Mouse (Mus musculus) midbrain, embryonic 13.5 days (tissue): Measurements from ENCODE around the gene Thtpa. TPM values are rescaled to one million over a fixed set of nuclear protein-coding genes. Genes with fewer than 3 reads are reported as not detected.

Experiments
- ATAC-seq: fragments of 200-750 bp; cut with Nextera tagmentation; 2 replicates; pipeline ENCODE4 v1.8.0; 2017; ENCODE audit warnings: mild to moderate bottlenecking, moderate TSS enrichment, moderate library complexity
- H3K27ac ChIP-seq: fragments of 300-500 bp; sonication (generic); 2 replicates; pipeline ENCODE4 v1.5.1; 2015; ENCODE audit warnings: inconsistent platforms, mild to moderate bottlenecking, moderate library complexity
- H3K27me3 ChIP-seq: fragments of 300-500 bp; sonication (generic); 2 replicates; pipeline ENCODE4 v1.6.1; 2015; ENCODE audit warnings: mild to moderate bottlenecking, inconsistent platforms
- H3K36me3 ChIP-seq: fragments of 300-500 bp; sonication (generic); 2 replicates; pipeline ENCODE4 v1.6.1; 2015; ENCODE audit warnings: mild to moderate bottlenecking, inconsistent platforms
- H3K4me1 ChIP-seq: fragments of 300-500 bp; sonication (generic); replicated peaks from 2 replicates; pipeline ENCODE4 v1.6.1; 2015; ENCODE audit warnings: inconsistent platforms
- H3K4me2 ChIP-seq: fragments of 300-500 bp; sonication (generic); replicated peaks from 2 replicates; pipeline ENCODE4 v1.6.1; 2015; ENCODE audit warnings: moderate library complexity, mild to moderate bottlenecking, inconsistent platforms
- H3K4me3 ChIP-seq: fragments of 300-500 bp; sonication (generic); replicated peaks from 2 replicates; pipeline ENCODE4 v1.5.1; 2015; ENCODE audit warnings: mild to moderate bottlenecking, inconsistent platforms
- H3K9ac ChIP-seq: fragments of 300-500 bp; sonication (generic); replicated peaks from 2 replicates; pipeline ENCODE4 v1.6.1; 2015; ENCODE audit warnings: mild to moderate bottlenecking, inconsistent platforms
- H3K9me3 ChIP-seq: fragments of 300-500 bp; sonication (generic); 2 replicates; pipeline ENCODE4 v1.6.1; 2016; ENCODE audit warnings: mild to moderate bottlenecking, inconsistent platforms
- WGBS: fragments of 180-500 bp; shearing (Covaris S2); methylation state at CpG from one replicate; pipeline ENCODE4 v1.1.7; 2015; 5-methylcytosine and 5-hydroxymethylcytosine counted together
- polyA plus RNA-seq: library from polyadenylated mRNA; unstranded; fragments of >200 nt; fragmentation: Nextera tagmentation; extraction: Ambion mirVana; gene quantifications from 2 replicates; pipeline ENCODE4 v1.2.1, GENCODE M21; 2015

The Thtpa gene
- polyA plus RNA-seq, 1 experiment from 2014 or later: 32.1 TPM

DNA sequence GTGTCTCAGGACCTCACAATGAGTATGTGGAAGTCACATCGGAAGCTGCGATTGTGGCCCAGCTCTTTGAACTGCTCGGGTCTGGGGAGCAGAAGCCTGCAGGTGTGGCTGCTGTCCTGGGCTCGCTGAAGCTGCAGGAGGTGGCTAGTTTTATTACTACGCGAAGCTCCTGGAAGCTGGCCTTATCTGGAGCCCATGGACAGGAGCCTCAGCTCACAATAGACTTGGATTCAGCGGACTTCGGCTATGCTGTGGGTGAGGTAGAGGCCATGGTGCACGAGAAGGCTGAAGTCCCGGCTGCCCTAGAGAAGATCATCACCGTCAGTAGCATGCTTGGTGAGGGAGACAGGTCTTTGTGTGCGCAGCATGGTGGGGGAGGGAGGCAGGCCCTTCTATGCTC lies 1.1 kb downstream of the Thtpa start:
- 68% methylated on average over 12 of the region's 12 CpGs for WGBS
- Histone ChIP-seq H3K4me2 (peak overlapping the region; percentile 76), H3K9me3 (no peaks in the 10 kb centered on the region), H3K27ac (no peak overlapping the region), H3K4me3 (peak overlapping the region; percentile 64), H3K36me3 (0 out of 2 replicates have a peak, but pooled peaks cover 7% of the 10 kb centered on the region), H3K27me3 (0 out of 2 replicates have a peak, but pooled peaks cover 4% of the 10 kb centered on the region), H3K4me1 (peaks cover 45% of the 10 kb centered on the region), H3K9ac (peak overlapping the region; percentile 82)
- no peak for ATAC-seq

- 0 out of 2 replicates have a peak, but pooled peaks cover 4% of the 10 kb centered on the region for H3K27me3 ChIP-seq
- H3K9me3 ChIP-seq: no peaks in the 10 kb centered on the region
- peaks cover 39% of the 10 kb centered on the region for H3K4me1 ChIP-seq
- WGBS: 52% methylated on average over 9 of the region's 9 CpGs
- H3K4me3 ChIP-seq: peak overlapping the region; percentile 9; the same call in 1 of the 2 replicates
- 0 out of 2 replicates have a peak, but pooled peaks cover 7% of the 10 kb centered on the region for H3K36me3 ChIP-seq
- ATAC-seq: no peak
- peak overlapping the region; percentile 41 for H3K4me2 ChIP-seq
- peak overlapping the region; percentile 49 for H3K9ac ChIP-seq
- H3K27ac ChIP-seq: peak overlapping the region; percentile 59
Measured at GRCm38 (mm10) chr14:55096573-55097087, 2.0 kb downstream of the Thtpa start.

DNA sequence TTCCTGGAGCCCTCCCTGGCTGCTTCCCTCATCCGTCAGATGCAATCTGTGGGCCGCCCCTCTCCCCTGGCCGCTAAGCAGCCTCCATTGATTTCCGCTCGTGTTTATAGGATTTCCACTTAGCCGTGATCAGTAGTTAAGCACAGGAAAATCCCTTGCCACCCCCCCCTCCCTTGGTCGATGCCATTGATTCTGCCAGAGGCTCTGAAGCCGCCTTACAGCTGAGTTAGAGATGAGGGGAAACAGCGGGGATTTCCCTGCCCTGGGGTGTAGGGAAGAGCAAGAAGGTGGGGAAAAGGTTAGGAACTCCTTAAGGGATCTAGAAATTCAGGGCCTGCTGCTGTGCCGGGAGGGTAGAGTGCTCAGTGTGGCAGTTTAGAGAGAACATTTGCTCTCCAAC lies 3.1 kb downstream of the Thtpa start:
- H3K9ac ChIP-seq: no peak overlapping the region
- peak overlapping the region; percentile 59 for H3K27ac ChIP-seq

GRCm38 (mm10) chr14:55098067-55098466 lies 3.5 kb downstream of the Thtpa start:
- H3K4me3 ChIP-seq: no peak overlapping the region
- peaks cover 37% of the 10 kb centered on the region for H3K4me1 ChIP-seq
- 0 out of 2 replicates have a peak, but pooled peaks cover 4% of the 10 kb centered on the region for H3K27me3 ChIP-seq
- peak overlapping the region; percentile 59 for H3K27ac ChIP-seq
- no peak for ATAC-seq
- H3K9me3 ChIP-seq: no peaks in the 10 kb centered on the region
- WGBS: 62% methylated on average over 4 of the region's 4 CpGs
- H3K4me2 ChIP-seq: no peak overlapping the region
- 0 out of 2 replicates have a peak, but pooled peaks cover 7% of the 10 kb centered on the region for H3K36me3 ChIP-seq
- no peak overlapping the region for H3K9ac ChIP-seq

More for the DNA sequence above, 3.1 kb downstream of the Thtpa start:
- H3K4me1 ChIP-seq: peaks cover 37% of the 10 kb centered on the region
- H3K27me3 ChIP-seq: 0 out of 2 replicates have a peak, but pooled peaks cover 4% of the 10 kb centered on the region
- no peak for ATAC-seq
- peak overlapping the region; percentile 41; the same call in 1 of the 2 replicates for H3K4me2 ChIP-seq
- 0 out of 2 replicates have a peak, but pooled peaks cover 7% of the 10 kb centered on the region for H3K36me3 ChIP-seq
- 52% methylated on average over 10 of the region's 10 CpGs for WGBS
- H3K9me3 ChIP-seq: no peaks in the 10 kb centered on the region
- H3K4me3 ChIP-seq: no peak overlapping the region

- 48% methylated on average over 4 of the region's 4 CpGs for WGBS
- H3K4me2 ChIP-seq: no peak overlapping the region
- H3K4me3 ChIP-seq: no peak overlapping the region
- ATAC-seq: 0 out of 2 replicates have a peak, but pooled peaks have one; percentile 14
- H3K27me3 ChIP-seq: 0 out of 2 replicates have a peak, but pooled peaks cover 6% of the 10 kb centered on the region
- H3K36me3 ChIP-seq: 0 out of 2 replicates have a peak, but pooled peaks cover 7% of the 10 kb centered on the region
- peaks cover 29% of the 10 kb centered on the region for H3K4me1 ChIP-seq
- no peak overlapping the region for H3K27ac ChIP-seq
- H3K9ac ChIP-seq: no peak overlapping the region
- no peaks in the 10 kb centered on the region for H3K9me3 ChIP-seq
Measured at GRCm38 (mm10) chr14:55101592-55101991, 7.0 kb downstream of the Thtpa start.

GRCm38 (mm10) chr14:55102253-55102785 lies 7.7 kb downstream of the Thtpa start:
- Histone ChIP-seq H3K27ac (no peak overlapping the region), H3K9ac (no peak overlapping the region), H3K36me3 (0 out of 2 replicates have a peak, but pooled peaks cover 7% of the 10 kb centered on the region), H3K4me3 (no peak overlapping the region), H3K4me1 (peaks cover 27% of the 10 kb centered on the region), H3K27me3 (peaks cover 11% of the 10 kb centered on the region; the same call in 1 of the 2 replicates), H3K9me3 (no peaks in the 10 kb centered on the region), H3K4me2 (no peak overlapping the region)
- no peak for ATAC-seq
- 87% methylated on average over 15 of the region's 15 CpGs for WGBS

DNA sequence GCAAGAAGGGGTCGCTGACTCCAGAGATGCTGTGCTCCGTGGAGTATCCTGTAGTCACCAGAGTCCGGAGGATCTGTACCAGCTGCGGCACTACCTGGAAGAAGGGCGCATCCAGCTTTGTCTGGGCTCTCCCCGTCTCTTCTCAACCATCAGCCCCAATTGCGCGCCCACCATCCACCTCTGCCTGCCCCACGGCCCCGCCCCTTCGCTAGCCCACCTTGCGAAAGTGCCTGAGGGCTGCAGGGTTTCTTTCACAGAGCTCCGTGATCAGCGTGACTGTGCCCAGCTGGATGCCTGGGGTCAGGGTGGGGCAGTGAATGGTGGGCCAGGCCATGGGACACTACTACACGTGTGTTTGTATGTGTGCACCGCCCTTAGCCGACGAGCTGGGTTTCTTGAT lies 9.8 kb downstream of the Thtpa start:
- no peak for ATAC-seq

GRCm38 (mm10) chr14:55105386-55105785 lies 10.8 kb downstream of the Thtpa start:
- WGBS: 3% methylated on average over 7 of the region's 7 CpGs
- Histone ChIP-seq H3K4me1 (peaks cover 50% of the 10 kb centered on the region), H3K4me2 (peak overlapping the region; percentile 96), H3K9me3 (no peaks in the 10 kb centered on the region), H3K27ac (no peak overlapping the region), H3K4me3 (peak overlapping the region; percentile 46), H3K9ac (peak overlapping the region; percentile 76), H3K36me3 (peaks cover 3% of the 10 kb centered on the region; the same call in 1 of the 2 replicates), H3K27me3 (peaks cover 17% of the 10 kb centered on the region)
- ATAC-seq: no peak

More for the DNA sequence above, 9.8 kb downstream of the Thtpa start:
- Histone ChIP-seq H3K9ac (no peak overlapping the region), H3K27ac (no peak overlapping the region), H3K4me2 (no peak overlapping the region), H3K4me3 (no peak overlapping the region), H3K9me3 (no peaks in the 10 kb centered on the region), H3K27me3 (peaks cover 11% of the 10 kb centered on the region; the same call in 1 of the 2 replicates), H3K4me1 (peaks cover 39% of the 10 kb centered on the region), H3K36me3 (no peaks in the 10 kb centered on the region)
- WGBS: 85% methylated on average over 18 of the region's 18 CpGs

DNA sequence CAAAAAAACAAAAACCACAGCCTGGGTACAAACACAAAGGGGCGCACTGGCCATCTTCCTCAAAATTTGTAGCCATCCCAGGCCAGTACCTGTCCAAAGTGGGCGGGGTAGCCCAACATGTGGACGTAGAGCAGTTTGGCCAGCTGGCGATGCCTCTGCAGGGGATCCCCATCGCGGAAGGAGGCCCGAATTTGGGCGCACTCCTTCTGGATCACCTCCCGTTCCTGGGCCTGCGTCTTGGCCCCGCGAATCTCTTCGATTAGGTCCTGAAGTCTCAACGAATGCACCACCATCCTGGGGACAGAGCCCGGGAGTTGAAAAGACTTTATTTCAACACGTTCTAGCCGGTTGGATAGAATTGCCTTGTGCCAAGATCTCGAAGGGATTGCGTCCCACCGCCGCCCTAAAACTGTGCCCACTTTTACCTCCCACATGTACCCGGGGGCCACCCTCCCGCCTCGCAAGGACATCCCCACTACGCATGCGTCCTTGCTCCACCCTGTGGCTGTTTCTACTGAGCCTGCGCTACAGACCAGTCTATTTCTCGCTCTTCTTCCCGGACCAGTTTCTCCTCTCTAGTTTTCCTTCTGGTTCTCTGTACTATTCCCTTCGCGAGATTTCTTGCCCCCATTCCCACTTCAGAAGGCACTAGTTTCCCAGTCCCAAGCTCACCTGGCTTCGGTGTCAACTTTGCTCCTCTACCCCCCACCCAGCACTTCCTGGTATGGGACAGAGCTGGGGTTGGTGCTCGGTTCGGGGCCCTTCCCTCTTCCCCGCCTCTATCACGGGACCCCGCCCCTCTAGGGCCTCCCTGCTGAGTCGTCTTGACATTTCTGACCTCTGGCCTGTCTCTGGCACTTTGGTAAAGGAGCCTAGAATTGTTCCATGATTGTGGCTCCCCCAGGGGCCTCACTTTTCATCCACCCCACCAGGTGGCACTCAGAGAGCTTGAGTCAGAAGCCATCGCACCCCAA lies 11.5 kb downstream of the Thtpa start, which contains the start of gene Ap1g2:
TSS of gene Ap1g2 (minus strand) at position 758 of the 974 bp plus-strand sequence.
- peaks cover 51% of the 10 kb centered on the region for H3K4me1 ChIP-seq

DNA sequence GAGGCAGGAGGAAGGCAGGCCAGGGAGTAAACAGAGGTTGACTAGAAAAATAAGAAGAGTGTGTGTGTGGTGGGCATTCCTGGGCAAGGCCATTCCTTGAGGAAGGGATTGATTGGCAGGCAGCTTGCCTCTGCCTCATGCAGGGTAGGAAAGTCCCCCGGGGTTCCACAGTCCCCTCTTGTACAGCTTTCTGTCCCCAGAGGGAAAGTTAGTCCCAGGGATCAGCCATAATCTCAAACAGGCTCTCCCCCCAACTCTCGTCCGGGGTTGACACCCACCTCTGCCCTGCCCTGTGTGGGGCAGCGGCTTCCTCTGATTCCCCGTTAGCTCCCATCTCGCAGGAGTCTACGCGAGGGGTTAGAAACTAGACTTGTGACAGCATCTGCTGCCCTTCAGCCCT lies 12.4 kb downstream of the Thtpa start:
- Histone ChIP-seq H3K36me3 (peaks cover 3% of the 10 kb centered on the region; the same call in 1 of the 2 replicates), H3K9ac (no peak overlapping the region), H3K4me2 (peak overlapping the region; percentile 96; the same call in 1 of the 2 replicates), H3K4me3 (no peak overlapping the region), H3K9me3 (no peaks in the 10 kb centered on the region), H3K27me3 (peaks cover 30% of the 10 kb centered on the region), H3K27ac (no peak overlapping the region), H3K4me1 (peaks cover 57% of the 10 kb centered on the region)
- ATAC-seq: no peak
- WGBS: 73% methylated on average over 8 of the region's 8 CpGs

More for the DNA sequence above, 11.5 kb downstream of the Thtpa start, which contains the start of gene Ap1g2:
- Histone ChIP-seq H3K9ac (peak within 1 kb of the TSS; percentile 76), H3K4me2 (peak within 1 kb of the TSS; percentile 96), H3K27ac (peak within 1 kb of the TSS; percentile 68), H3K27me3 (peaks cover 24% of the 10 kb centered on the region), H3K4me3 (peak within 1 kb of the TSS; percentile 46), H3K36me3 (peaks cover 3% of the 10 kb centered on the region; the same call in 1 of the 2 replicates), H3K9me3 (no peaks in the 10 kb centered on the region)
- WGBS: under 1% methylated on average over 39 of the region's 39 CpGs
- ATAC-seq: peak; percentile 37

GRCm38 (mm10) chr14:55108202-55108870 lies 13.8 kb downstream of the Thtpa start:
- Histone ChIP-seq H3K4me1 (peaks cover 69% of the 10 kb centered on the region), H3K27me3 (peaks cover 41% of the 10 kb centered on the region), H3K4me2 (peak overlapping the region; percentile 39), H3K9me3 (no peaks in the 10 kb centered on the region), H3K36me3 (peaks cover 9% of the 10 kb centered on the region), H3K9ac (peak overlapping the region; percentile 48), H3K4me3 (no peak overlapping the region), H3K27ac (peak overlapping the region; percentile 81)
- ATAC-seq: peak; percentile 75
- 32% methylated on average over 9 of the region's 9 CpGs for WGBS
